ENCODE assay signal across 7 mouse cellular contexts in genomic region chr5:107598380-107598779, GRCm38 (mm10). TPM values are rescaled to one million over a fixed set of nuclear protein-coding genes. Genes with fewer than 3 reads are reported as not detected.
A peak's percentile ranks its signal among the peaks of the same experiment; 100 is the strongest.
DNase-seq lines count a peak whose midpoint lies in the region; ATAC-seq and TF ChIP-seq lines count a peak whose summit lies in the region.

No protein-coding gene starts in this region.

- no peak for TF ChIP-seq POLR2A in limb, embryonic 14.5 days (IDR thresholded peaks at IDR 0.05; ENCODE audit: borderline replicate concordance, extremely low read depth, insufficient read depth, insufficient read length)

- ATAC-seq in embryonic facial prominence, embryonic 15.5 days (ENCODE audit: insufficient number of reproducible peaks, low FRiP score, low TSS enrichment, low read depth) = no peak
- no peak for ATAC-seq in limb, embryonic 14.5 days (ENCODE audit: low FRiP score, low read depth)

- H3K4me3 ChIP-seq in embryonic facial prominence, embryonic 15.5 days (replicated peaks) = peak overlapping the region; percentile 79
- H3K4me3 ChIP-seq in limb, embryonic 14.5 days (replicated peaks; ENCODE audit: low read length) = peak overlapping the region; percentile 70

- no peaks in the 10 kb centered on the region for H3K27me3 ChIP-seq in embryonic facial prominence, embryonic 15.5 days
- H3K27me3 ChIP-seq in limb, embryonic 14.5 days (ENCODE audit: control insufficient read depth, insufficient read depth, low read length) = no peaks in the 10 kb centered on the region

- 0 out of 2 replicates have a peak, but pooled peaks cover 5% of the 10 kb centered on the region for H3K4me1 ChIP-seq in embryonic facial prominence, embryonic 15.5 days
- peaks cover 4% of the 10 kb centered on the region; the same call in 1 of the 2 replicates for H3K4me1 ChIP-seq in limb, embryonic 14.5 days (ENCODE audit: control insufficient read depth, insufficient read depth, low read length)

- no peaks in the 10 kb centered on the region for H3K9me3 ChIP-seq in embryonic facial prominence, embryonic 15.5 days (replicated peaks)
- no peaks in the 10 kb centered on the region for H3K9me3 ChIP-seq in limb, embryonic 14.5 days (ENCODE audit: control insufficient read depth, low read length)

- peak overlapping the region; percentile 64 for H3K4me2 ChIP-seq in embryonic facial prominence, embryonic 15.5 days (replicated peaks)
- peak overlapping the region; percentile 54 for H3K4me2 ChIP-seq in limb, embryonic 14.5 days (replicated peaks; ENCODE audit: low read depth, low read length, severe bottlenecking)

- H3K36me3 ChIP-seq in embryonic facial prominence, embryonic 15.5 days = peaks cover 17% of the 10 kb centered on the region
- H3K36me3 ChIP-seq in limb, embryonic 14.5 days (ENCODE audit: control insufficient read depth, insufficient read depth, low read length) = peaks cover 17% of the 10 kb centered on the region

- H3K27ac ChIP-seq in embryonic facial prominence, embryonic 15.5 days (replicated peaks) = no peak overlapping the region
- no peak overlapping the region for H3K27ac ChIP-seq in limb, embryonic 14.5 days (replicated peaks; ENCODE audit: low read depth, low read length)

- H3K9ac ChIP-seq in embryonic facial prominence, embryonic 15.5 days = peak overlapping the region; percentile 70; the same call in 1 of the 2 replicates
- H3K9ac ChIP-seq in limb, embryonic 14.5 days (ENCODE audit: low read depth, low read length, severe bottlenecking) = no peak overlapping the region

- DNase-seq in testis, postnatal 14 days (ENCODE audit: low spot score) = peak; percentile 32
- no peak for DNase-seq in testis, postnatal 10 days (ENCODE audit: low spot score)
- DNase-seq in limb, embryonic 14.5 days (ENCODE audit: low spot score) = no peak
- DNase-seq in cerebellum, adult 9-10 months = no peak
- DNase-seq in cerebellum, postnatal 25 days = no peak
- no peak for DNase-seq in urinary bladder, postnatal 10 days (ENCODE audit: low spot score)

- WGBS in embryonic facial prominence, embryonic 15.5 days = 18% methylated on average over 4 of the region's 4 CpGs
- 24% methylated on average over 4 of the region's 4 CpGs for WGBS in limb, embryonic 14.5 days

RNA-seq across cellular contexts. Expression of gene Glmn, which starts 0.7 kb away (rescaled TPM):
- polyA plus RNA-seq in embryonic facial prominence, embryonic 15.5 days (2015; fragmentation: Nextera tagmentation; extraction: Ambion mirVana) = 25.4 and 27.2 TPM in 2 replicates
- 12.7 and 19.1 TPM in 2 replicates for polyA plus RNA-seq in limb, embryonic 14.5 days (2012; rRNA removed)
- polyA plus RNA-seq in limb, embryonic 14.5 days (2014; fragmentation: Nextera tagmentation; extraction: Ambion mirVana) = 30.7 and 32.1 TPM in 2 replicates

RNA-seq across cellular contexts. Expression of gene Rpap2, which starts 1.2 kb away (rescaled TPM):
- 16.1 and 17.0 TPM in 2 replicates for polyA plus RNA-seq in embryonic facial prominence, embryonic 15.5 days (2015; fragmentation: Nextera tagmentation; extraction: Ambion mirVana)
- 8.4 and 12.6 TPM in 2 replicates for polyA plus RNA-seq in limb, embryonic 14.5 days (2012; rRNA removed)
- polyA plus RNA-seq in limb, embryonic 14.5 days (2014; fragmentation: Nextera tagmentation; extraction: Ambion mirVana) = 20.9 and 21.6 TPM in 2 replicates
